Mouse (Mus musculus) heart, adult 9 months (tissue): ENCODE measurements around the gene Bag6.
"Not testable (repeated sequence)": the region's sequence is repeated elsewhere in the genome, so short reads cannot be mapped to it uniquely, and the experiment has no call there.

Source experiments
- DNase-seq, 2 experiments: peaks; one replicate each; pipeline ENCODE4 v3.0.0; 2022; ENCODE audit warnings: low spot score in 2 of 2

Bag6 gene

DNA sequence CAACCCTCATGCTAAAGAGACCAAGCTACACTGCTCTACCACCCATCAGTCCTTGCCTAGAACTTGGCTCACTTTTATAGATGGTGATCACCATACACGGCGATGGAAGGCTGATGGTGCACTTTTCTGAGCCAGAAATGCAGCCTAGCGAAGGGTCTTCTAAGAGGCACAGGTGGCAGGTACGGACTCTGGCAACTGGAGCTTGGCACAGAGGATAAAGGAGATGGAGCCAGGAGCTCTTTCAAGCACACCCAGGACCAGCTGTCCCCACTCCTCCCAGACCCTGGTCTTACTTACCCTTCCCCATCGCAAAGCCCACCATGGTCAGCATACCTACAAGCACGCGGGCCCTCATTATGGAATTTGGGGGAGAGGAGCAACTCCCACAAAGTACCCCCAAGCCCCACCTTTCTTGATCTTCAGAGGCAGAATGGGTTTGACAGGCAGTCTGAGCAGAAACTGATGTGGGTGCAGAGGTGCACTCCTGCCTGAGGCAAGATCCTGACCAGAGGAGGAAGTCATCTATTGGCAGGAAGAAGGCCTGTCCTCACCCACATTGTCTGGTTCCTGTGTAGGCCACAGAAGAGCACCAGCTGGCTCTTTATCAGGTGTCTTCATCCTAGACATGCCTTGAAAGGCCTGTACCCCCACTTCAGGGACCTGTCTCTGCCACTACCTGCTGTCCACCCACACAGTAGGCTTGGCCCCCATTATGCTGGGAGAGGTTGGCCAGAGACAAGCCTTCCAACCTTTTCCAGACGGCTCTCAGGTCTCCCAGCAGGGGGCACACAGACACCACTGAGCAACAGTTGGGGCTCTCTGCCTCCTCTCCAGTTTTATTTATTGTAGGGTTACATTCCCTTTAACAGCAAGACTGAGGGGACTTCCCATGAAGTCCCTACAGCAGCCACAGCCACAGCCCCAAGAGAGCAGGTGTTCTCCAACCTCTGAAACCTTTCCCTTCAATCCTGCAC is 19.6 kb upstream of the Bag6 start, which contains the start of gene Ly6g5b:
TSS of gene Ly6g5b (minus strand) at position 383 of the 974 bp plus-strand sequence.
- DNase-seq: no peak

DNA sequence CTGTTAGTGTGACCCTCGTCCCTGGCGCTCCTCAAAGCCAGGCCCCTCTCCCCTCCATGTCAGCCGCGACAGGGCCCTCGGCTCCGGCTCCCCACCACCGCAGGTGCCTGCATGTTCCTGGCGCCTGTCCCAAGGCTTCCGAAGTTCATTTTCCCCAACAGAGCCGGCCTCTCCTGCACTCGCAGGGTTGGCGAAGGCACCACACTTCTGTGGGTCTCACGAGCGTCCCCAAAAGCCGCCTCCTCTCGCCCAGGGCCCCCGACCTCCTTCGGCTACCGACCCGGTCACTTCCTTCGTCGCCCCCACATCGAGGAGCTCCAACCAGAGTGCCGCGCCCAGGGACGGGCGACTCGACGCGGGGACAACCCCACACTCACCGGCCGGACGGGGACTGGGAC is 14.2 kb upstream of the Bag6 start:
- DNase-seq: no peak

DNA sequence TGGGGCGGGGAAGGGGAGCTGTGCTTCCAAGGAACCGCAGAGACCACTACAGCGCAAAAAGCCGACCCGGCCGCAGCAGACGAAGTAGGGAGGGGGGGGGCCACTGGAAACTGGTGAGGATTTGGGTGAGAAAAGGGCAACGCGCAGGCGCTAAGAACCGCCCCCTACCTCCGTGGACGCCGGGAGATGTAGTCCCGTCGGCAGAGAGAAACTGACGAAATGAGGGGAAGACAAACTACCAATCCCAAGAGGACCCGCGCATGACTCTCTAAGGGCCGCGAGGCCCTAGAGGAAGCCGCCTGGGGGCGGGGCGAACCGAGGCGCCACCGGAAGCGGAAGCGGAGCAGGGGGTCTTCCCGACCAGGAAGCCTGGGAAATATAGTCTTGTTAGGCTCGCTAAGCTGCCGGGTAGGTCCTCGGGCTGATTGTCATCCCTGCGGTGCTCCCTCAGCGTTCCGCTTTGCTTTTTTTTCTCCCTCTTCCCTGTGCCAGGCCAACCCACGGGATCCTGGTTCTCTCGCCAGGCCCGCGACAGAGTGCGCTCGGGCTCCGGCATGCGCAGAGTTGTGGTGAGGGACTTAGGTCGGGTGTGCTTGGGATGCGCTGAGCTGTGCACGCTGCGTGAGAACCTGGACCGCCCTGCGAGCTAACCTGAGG is 13.7 kb upstream of the Bag6 start, which contains the start of gene Gpank1:
TSS of gene Gpank1 (plus strand) at position 313 of the 657 bp plus-strand sequence.
- DNase-seq: peak; percentile 99

DNA sequence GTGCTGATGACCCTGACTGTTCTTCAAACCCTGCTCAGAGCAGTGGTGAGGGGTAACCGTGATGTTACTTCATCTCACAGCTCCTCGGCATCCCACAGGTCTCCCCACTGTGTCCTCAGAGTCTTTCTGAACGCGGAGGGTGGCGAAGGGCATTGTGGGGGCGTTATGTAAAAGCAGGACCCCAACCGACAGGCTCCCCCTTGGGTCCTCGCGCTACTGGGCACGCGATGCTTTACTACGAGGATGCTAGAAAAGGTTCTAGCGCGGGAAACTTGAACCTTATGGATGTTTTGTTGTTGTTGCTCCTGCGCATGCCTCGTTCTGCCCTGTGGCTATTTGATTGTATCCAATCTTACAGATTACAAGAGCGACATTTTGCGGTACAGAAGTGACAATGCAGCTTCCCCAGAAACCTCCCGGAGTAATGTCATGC is 13.1 kb upstream of the Bag6 start, which contains the start of gene Csnk2b:
TSS of gene Csnk2b (minus strand) at position 183 of the 433 bp plus-strand sequence.
- peak; percentile 31 to 39 for DNase-seq

DNA sequence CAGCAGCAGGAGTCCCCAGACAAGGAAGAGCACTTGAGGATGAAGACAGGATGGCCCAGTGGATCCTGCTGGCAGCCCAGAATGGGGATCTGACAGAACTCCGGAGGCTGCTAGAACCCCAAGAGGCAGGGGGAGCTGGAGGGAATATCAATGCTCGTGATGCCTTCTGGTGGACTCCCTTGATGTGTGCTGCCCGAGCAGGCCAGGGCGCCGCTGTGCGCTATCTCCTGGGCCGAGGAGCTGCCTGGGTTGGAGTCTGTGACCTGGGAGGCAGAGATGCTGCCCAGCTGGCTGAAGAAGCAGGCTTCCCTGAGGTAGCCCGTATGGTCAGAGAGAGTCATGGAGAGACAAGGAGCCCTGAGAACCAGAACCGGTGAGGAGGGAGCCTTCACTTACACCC is 11.7 kb upstream of the Bag6 start:
- DNase-seq: not testable (repeated sequence)

GRCm38 (mm10) chr17:35124261-35124896 is 10.6 kb upstream of the Bag6 start:
- DNase-seq: not testable (repeated sequence)

- no peak for DNase-seq
Measured at GRCm38 (mm10) chr17:35125081-35125480, 9.9 kb upstream of the Bag6 start.

DNA sequence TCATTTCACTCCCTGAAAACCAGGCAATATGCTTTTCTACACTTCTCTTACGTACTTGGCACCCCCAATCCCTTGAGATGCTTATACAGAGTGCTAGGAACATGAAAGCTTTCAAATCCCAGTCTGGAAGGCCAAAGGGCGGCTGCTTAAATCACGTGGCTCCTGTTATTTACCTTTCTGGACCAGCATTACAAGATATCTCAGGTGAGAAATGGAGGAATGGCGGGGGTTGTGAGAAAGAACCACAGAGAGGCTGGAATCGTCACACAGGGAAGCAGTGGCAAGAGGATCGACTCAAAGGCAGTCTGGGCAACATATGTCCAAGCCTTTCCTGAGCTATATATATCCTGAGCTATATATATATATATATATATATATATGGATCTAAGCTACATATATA is 9.4 kb upstream of the Bag6 start:
- DNase-seq: no peak

- peak; percentile 81 to 82 for DNase-seq
Measured at GRCm38 (mm10) chr17:35126206-35126611, 8.8 kb upstream of the Bag6 start, which contains the start of gene D17H6S53E. D17H6S53E (plus strand) TSS chr17:35126373.

DNA sequence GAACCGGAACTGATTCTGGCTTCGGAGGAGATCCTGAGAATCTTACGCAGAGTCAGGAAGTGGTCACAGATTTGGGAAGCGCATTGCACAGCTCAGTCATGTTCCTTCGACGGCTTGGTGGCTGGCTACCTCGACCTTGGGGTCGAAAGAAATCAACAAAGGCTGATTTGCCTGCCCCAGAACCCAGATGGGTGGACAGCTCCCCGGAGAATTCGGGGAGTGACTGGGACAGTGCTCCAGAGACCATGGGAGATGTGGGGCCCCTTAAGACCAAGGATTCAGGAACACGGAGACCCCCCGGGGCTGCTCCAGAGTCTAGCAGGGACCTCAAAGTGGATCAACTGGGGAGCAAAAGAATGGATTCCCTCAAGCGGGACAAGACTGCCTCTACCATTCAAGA is 8.0 kb upstream of the Bag6 start:
- DNase-seq: no peak

DNA sequence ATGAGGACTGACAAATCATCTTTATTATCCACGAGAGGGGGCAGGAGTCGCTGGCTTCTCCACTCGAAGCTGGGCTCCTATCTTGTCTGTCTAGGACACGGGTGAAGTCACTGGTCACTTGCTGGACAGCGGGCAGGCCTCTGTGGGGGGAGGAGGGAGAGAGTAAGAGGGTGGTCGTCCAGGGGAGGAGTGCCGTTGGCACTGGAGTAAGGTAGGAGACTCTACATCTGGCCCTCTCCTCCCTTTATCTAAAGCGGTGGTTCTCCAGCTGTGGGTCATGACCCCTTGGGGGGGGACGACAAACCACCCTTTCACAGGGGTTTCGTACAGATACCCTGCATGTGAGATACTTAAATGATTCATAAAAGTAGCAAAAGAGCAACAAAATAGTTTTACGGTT is 6.0 kb upstream of the Bag6 start:
- no peak for DNase-seq

GRCm38 (mm10) chr17:35131038-35131437 is 3.9 kb upstream of the Bag6 start:
- DNase-seq: no peak

- no peak for DNase-seq
Measured at GRCm38 (mm10) chr17:35131500-35132173, 3.3 kb upstream of the Bag6 start, which contains the start of gene Apom. Apom (minus strand) TSS chr17:35132050.

GRCm38 (mm10) chr17:35132174-35132560 is 2.8 kb upstream of the Bag6 start:
- no peak for DNase-seq

GRCm38 (mm10) chr17:35133517-35133916 is 1.5 kb upstream of the Bag6 start:
- no peak for DNase-seq

DNA sequence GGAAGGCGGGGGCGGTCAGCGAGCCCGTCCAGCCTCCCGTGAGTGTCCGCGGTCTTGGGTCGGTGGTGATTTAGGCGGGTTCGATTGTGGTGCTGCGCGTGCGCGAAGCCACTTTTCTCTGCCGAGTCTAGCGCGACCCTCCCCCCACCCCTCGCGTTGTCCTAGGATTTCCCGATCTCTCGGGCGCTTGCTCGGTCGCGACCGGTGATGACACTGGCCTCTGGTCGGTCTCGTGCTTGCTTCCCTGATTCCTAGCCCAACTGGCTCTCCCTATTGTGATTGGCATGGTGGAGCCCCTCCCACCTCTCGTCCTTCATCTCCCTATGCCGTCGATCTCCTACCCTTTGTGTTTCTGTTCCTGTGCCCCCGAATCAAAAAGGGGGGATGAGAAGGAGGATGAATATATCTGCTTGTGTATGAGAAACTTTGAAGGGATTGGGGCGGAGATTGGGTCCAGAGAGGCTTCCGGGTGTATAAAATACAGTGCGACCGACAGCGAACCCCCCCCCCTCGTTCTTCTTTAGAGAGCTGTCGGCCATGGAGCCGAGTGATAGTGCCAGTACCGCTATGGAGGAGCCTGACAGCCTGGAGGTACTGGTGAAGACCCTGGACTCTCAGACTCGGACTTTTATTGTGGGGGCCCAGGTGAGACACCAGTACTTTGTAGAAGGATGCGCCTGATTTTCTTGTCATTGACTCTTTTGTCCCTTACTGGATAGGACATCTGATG is 778 bp downstream of the Bag6 start:
- no peak for DNase-seq

- DNase-seq: no peak
Measured at GRCm38 (mm10) chr17:35139269-35139668, 4.3 kb downstream of the Bag6 start.

- DNase-seq: no peak
Measured at GRCm38 (mm10) chr17:35140490-35140996, 5.6 kb downstream of the Bag6 start.

GRCm38 (mm10) chr17:35141971-35142370 is 7.0 kb downstream of the Bag6 start:
- no peak for DNase-seq

GRCm38 (mm10) chr17:35146139-35146538 is 11.2 kb downstream of the Bag6 start:
- no peak for DNase-seq
